Mouse (Mus musculus): ENCODE results near the gene Vmn2r88. TPM values are rescaled to one million over a fixed set of nuclear protein-coding genes. Genes with fewer than 3 reads are reported as not detected.
"Not testable (repeated sequence)": the region's sequence is repeated elsewhere in the genome, so short reads cannot be mapped to it uniquely, and the experiment has no call there.

Gene Vmn2r88
- polyA plus RNA-seq, 1 experiment from 2014 or later, result not detected

DNA sequence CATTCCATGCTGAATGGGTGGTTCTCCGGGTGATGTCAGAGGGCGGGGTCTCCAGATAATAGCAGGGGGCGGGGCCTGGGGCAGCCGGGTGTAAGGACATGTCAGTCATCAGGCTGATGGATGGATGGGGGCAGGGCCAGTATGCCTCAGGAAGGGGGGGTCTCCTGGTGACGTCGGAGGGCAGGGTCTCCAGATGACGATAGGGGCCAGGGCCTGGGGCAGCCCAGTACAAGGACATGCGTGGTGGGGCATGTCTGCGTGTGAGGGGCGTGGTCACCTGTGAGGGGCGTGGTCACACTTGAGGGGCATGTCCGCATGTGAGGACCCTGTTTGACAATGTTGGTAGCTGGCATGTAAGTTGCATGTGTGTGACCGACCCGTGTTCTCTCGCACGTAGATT is 23.9 kb downstream of the Vmn2r88 start:
- 94% methylated on average over 16 of the region's 16 CpGs for WGBS
- no peaks in the 10 kb centered on the region for H3K4me1 ChIP-seq (ENCODE audit: control insufficient read depth, insufficient read depth, low read length)
- H3K27ac ChIP-seq (replicated peaks; ENCODE audit: low read depth, low read length), result no peak overlapping the region
- ATAC-seq (ENCODE audit: insufficient number of reproducible peaks, low FRiP score, low TSS enrichment, low read depth) (peak; percentile 21; the same call in 1 of the 2 replicates), DNase-seq (ENCODE audit: low spot score) (no peak)
- H3K36me3 ChIP-seq (ENCODE audit: control insufficient read depth, insufficient read depth, low read length), result no peaks in the 10 kb centered on the region
- H3K4me3 ChIP-seq (ENCODE audit: low read depth, low read length), result no peak overlapping the region
- no peaks in the 10 kb centered on the region for H3K27me3 ChIP-seq (ENCODE audit: control insufficient read depth, insufficient read depth, low read length)
- no peak overlapping the region for H3K9ac ChIP-seq (ENCODE audit: low read length)
- H3K9me3 ChIP-seq (ENCODE audit: control insufficient read depth, low read length), result no peaks in the 10 kb centered on the region
- H3K4me2 ChIP-seq (ENCODE audit: low read depth, severe bottlenecking), result no peak overlapping the region

DNA sequence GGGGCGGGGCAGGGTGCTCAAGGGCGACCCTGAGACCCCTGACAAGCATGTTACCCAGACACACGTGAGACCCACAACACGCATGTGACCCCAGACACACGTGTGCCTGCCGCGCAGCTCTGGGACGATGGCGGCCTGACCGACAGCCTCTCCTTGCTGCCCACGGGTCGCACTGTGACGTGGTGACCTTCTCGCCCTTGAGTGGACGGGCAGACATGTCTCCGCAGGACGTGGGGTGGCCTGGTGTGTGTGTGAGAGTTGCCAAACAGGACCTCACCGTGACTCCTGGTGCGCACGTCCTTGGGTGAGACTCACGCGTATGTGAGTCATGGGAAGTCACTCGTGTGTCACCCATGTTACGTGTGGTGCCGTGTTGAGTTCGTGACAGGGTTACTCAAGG is 24.4 kb downstream of the Vmn2r88 start:
- H3K36me3 ChIP-seq (ENCODE audit: control insufficient read depth, insufficient read depth, low read length), result no peaks in the 10 kb centered on the region
- H3K27me3 ChIP-seq (ENCODE audit: control insufficient read depth, insufficient read depth, low read length), result no peaks in the 10 kb centered on the region
- no peaks in the 10 kb centered on the region for H3K9me3 ChIP-seq (ENCODE audit: control insufficient read depth, low read length)
- no peak overlapping the region for H3K9ac ChIP-seq (ENCODE audit: low read length)
- DNase-seq (ENCODE audit: low spot score), result no peak
- no peaks in the 10 kb centered on the region for H3K4me1 ChIP-seq (ENCODE audit: control insufficient read depth, insufficient read depth, low read length)
- WGBS, result 96% methylated on average over 26 of the region's 26 CpGs
- no peak overlapping the region for H3K4me3 ChIP-seq (ENCODE audit: low read depth, low read length)
- ATAC-seq (ENCODE audit: insufficient number of reproducible peaks, low FRiP score, low TSS enrichment, low read depth), result peak; percentile 39; the same call in 1 of the 2 replicates
- no peak overlapping the region for H3K4me2 ChIP-seq (ENCODE audit: low read depth, severe bottlenecking)
- no peak overlapping the region for H3K27ac ChIP-seq (replicated peaks; ENCODE audit: low read depth, low read length)

DNA sequence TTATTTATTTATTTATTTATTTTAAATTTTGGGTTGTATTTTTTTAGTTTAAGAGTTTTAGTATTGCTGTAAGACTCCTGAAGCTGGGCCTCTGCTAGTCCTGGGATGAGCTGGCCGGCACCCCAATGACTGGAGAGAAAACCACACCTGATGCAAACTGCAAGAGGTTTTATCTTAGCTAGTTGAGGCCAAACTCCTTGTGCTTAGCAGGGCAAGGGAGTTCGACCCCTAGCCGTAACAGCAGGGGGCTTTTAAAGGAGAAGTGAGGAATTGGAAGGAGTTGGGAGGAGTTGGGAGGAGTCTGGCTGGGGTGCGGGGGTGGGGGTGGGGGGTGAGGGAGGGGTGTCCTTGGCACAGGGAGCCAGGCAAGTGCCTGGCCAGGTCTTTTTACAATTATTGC is 28.3 kb downstream of the Vmn2r88 start:
- Histone ChIP-seq H3K4me3 (ENCODE audit: low read depth, low read length) (no peak overlapping the region), H3K9ac (ENCODE audit: low read length) (no peak overlapping the region), H3K36me3 (ENCODE audit: control insufficient read depth, insufficient read depth, low read length) (no peaks in the 10 kb centered on the region), H3K4me2 (ENCODE audit: low read depth, severe bottlenecking) (no peak overlapping the region), H3K27ac (replicated peaks; ENCODE audit: low read depth, low read length) (no peak overlapping the region), H3K27me3 (ENCODE audit: control insufficient read depth, insufficient read depth, low read length) (no peaks in the 10 kb centered on the region), H3K9me3 (ENCODE audit: control insufficient read depth, low read length) (no peaks in the 10 kb centered on the region), H3K4me1 (ENCODE audit: control insufficient read depth, insufficient read depth, low read length) (no peaks in the 10 kb centered on the region)
- WGBS, result 79% methylated on average over 4 of the region's 4 CpGs
- DNase-seq (ENCODE audit: low spot score) (no peak), ATAC-seq (ENCODE audit: insufficient number of reproducible peaks, low FRiP score, low TSS enrichment, low read depth) (no peak)

GRCm38 (mm10) chr14:51451557-51451956 is 40.9 kb downstream of the Vmn2r88 start, which contains the start of gene Vmn2r89:
Gene Vmn2r89, plus strand, starts transcription at chr14:51451857.
- H3K27ac ChIP-seq (replicated peaks; ENCODE audit: low read depth, low read length); DNase-seq (ENCODE audit: low spot score); ATAC-seq (ENCODE audit: insufficient number of reproducible peaks, low FRiP score, low TSS enrichment, low read depth); H3K9me3 ChIP-seq (ENCODE audit: control insufficient read depth, low read length); H3K27me3 ChIP-seq (ENCODE audit: control insufficient read depth, insufficient read depth, low read length); H3K4me3 ChIP-seq (ENCODE audit: low read depth, low read length); H3K4me2 ChIP-seq (ENCODE audit: low read depth, severe bottlenecking); H3K4me1 ChIP-seq (ENCODE audit: control insufficient read depth, insufficient read depth, low read length); H3K9ac ChIP-seq (ENCODE audit: low read length); H3K36me3 ChIP-seq (ENCODE audit: control insufficient read depth, insufficient read depth, low read length): not testable (repeated sequence)
- 80% methylated on average over 2 of the region's 2 CpGs for WGBS

Other genes starting within 250 kb of the Vmn2r88 start
- not detected in 2 replicates for gene Rnase2b, start 248.6 kb upstream of the Vmn2r88 start, polyA plus RNA-seq (2014; fragmentation: Nextera tagmentation; extraction: Ambion mirVana)
- gene Ang2, start 211.7 kb upstream of the Vmn2r88 start, polyA plus RNA-seq (2014; fragmentation: Nextera tagmentation; extraction: Ambion mirVana), result not detected in 2 replicates
- not detected in 2 replicates for gene Ear14, start 207.4 kb upstream of the Vmn2r88 start, polyA plus RNA-seq (2014; fragmentation: Nextera tagmentation; extraction: Ambion mirVana)
- not detected in 2 replicates for gene Rnase2a, start 154.7 kb upstream of the Vmn2r88 start, polyA plus RNA-seq (2014; fragmentation: Nextera tagmentation; extraction: Ambion mirVana)
- gene Gm7247, start 49.1 kb upstream of the Vmn2r88 start, polyA plus RNA-seq (2014; fragmentation: Nextera tagmentation; extraction: Ambion mirVana), result not detected in 2 replicates
- gene Vmn2r89, start 41.0 kb downstream of the Vmn2r88 start, polyA plus RNA-seq (2014; fragmentation: Nextera tagmentation; extraction: Ambion mirVana), result not detected in 2 replicates
- gene Gm5622, start 142.0 kb downstream of the Vmn2r88 start, polyA plus RNA-seq (2014; fragmentation: Nextera tagmentation; extraction: Ambion mirVana), result not detected in 2 replicates
- not detected in 2 replicates for gene Gm17175, start 163.2 kb downstream of the Vmn2r88 start, polyA plus RNA-seq (2014; fragmentation: Nextera tagmentation; extraction: Ambion mirVana)
- not detected in 2 replicates for gene Gm17174, start 181.3 kb downstream of the Vmn2r88 start, polyA plus RNA-seq (2014; fragmentation: Nextera tagmentation; extraction: Ambion mirVana)
- not detected in 2 replicates for gene Gm17078, start 200.5 kb downstream of the Vmn2r88 start, polyA plus RNA-seq (2014; fragmentation: Nextera tagmentation; extraction: Ambion mirVana)
- gene Gm4181, start 224.8 kb downstream of the Vmn2r88 start, polyA plus RNA-seq (2014; fragmentation: Nextera tagmentation; extraction: Ambion mirVana), result not detected in 2 replicates